ENCODE assay signal across 11 mouse cellular contexts in the genomic region with DNA sequence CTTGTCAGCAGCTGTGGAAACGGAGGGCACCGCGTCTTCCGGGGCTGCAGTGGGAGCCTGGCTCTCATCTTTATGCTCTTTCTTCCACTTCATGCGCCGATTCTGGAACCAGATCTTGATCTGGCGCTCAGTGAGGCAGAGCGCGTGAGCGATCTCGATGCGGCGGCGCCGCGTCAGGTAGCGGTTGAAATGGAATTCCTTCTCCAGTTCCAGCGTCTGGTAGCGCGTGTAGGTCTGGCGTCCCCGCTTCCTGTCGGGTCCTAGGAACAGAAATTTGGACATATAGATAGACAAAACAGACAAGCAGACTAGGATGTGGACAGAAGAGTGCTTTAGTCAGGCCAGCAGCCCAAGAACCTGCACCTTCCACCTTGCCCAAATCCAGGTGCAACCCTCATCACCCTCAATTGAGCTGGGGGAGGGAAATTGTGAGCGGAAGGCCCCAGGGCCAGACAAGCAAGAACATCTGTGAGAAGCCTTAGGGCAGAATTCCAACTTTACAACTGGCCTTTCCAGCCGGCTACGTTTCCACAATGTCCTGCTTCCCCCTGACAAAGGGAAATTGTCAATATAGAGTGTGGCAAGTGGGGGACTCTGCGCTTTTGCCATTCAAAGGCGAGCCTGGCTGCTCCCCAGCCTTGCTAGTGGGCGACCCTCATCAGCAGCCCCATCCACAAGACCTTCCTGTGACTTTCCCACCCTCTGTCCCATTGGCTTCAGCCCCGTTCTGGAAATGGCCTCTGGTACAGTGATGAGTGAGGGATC. TPM values are rescaled to one million over a fixed set of nuclear protein-coding genes. Genes with fewer than 3 reads are reported as not detected.
A peak's percentile ranks its signal among the peaks of the same experiment; 100 is the strongest.
DNase-seq lines count a peak whose midpoint lies in the region; ATAC-seq and TF ChIP-seq lines count a peak whose summit lies in the region.
"Had no signal": no experiment of that assay in that cellular context is flagged by ENCODE, and none has a peak within 500 bp of the region (broad histone marks: within the 10 kb centered on the region; RNA-seq: fewer than 3 reads in every experiment).

No protein-coding gene starts in this region.

- TF ChIP-seq EP300 in heart, postnatal 0 days (IDR thresholded peaks at IDR 0.05; ENCODE audit: low read depth): no peak

- H3K36me3 ChIP-seq in heart, postnatal 0 days (replicated peaks; ENCODE audit: control insufficient read depth, insufficient read depth, low read length): no peaks in the 10 kb centered on the region
- H3K36me3 ChIP-seq in embryonic facial prominence, embryonic 14.5 days (ENCODE audit: control insufficient read depth, insufficient read depth, low read length): no peaks in the 10 kb centered on the region
- no peaks in the 10 kb centered on the region for H3K36me3 ChIP-seq in neural tube, embryonic 12.5 days

- no peak overlapping the region for H3K27ac ChIP-seq in heart, postnatal 0 days (ENCODE audit: low read depth)
- H3K27ac ChIP-seq in embryonic facial prominence, embryonic 14.5 days (replicated peaks; ENCODE audit: low read depth, low read length): no peak overlapping the region
- H3K27ac ChIP-seq in neural tube, embryonic 12.5 days: peak overlapping the region; percentile 99
- H3K27ac ChIP-seq: liver, embryonic 14.5 days had no signal

- no peak overlapping the region for H3K4me2 ChIP-seq in heart, postnatal 0 days (ENCODE audit: low read depth, low read length)
- no peak overlapping the region for H3K4me2 ChIP-seq in embryonic facial prominence, embryonic 14.5 days (ENCODE audit: low read depth, low read length)
- H3K4me2 ChIP-seq in neural tube, embryonic 12.5 days (replicated peaks): peak overlapping the region; percentile 99

- no peak for TF ChIP-seq CTCF in heart, postnatal 0 days (IDR thresholded peaks at IDR 0.05; ENCODE audit: low read depth)

- H3K9ac ChIP-seq in heart, postnatal 0 days (replicated peaks; ENCODE audit: low read depth, low read length): no peak overlapping the region
- no peak overlapping the region for H3K9ac ChIP-seq in embryonic facial prominence, embryonic 14.5 days (ENCODE audit: low read depth, low read length)
- H3K9ac ChIP-seq in neural tube, embryonic 12.5 days: peak overlapping the region; percentile 100
- H3K9ac ChIP-seq: liver, embryonic 14.5 days had no signal

- 0 out of 2 replicates have a peak overlapping the region, but pooled peaks have one; percentile 7 for H3K4me3 ChIP-seq in heart, postnatal 0 days (ENCODE audit: low read depth, low read length)
- 0 out of 2 replicates have a peak overlapping the region, but pooled peaks have one; percentile 29 for H3K4me3 ChIP-seq in embryonic facial prominence, embryonic 14.5 days (ENCODE audit: low read depth, low read length)
- H3K4me3 ChIP-seq in neural tube, embryonic 12.5 days: peak overlapping the region; percentile 82

- peaks cover 100% of the 10 kb centered on the region for H3K27me3 ChIP-seq in heart, postnatal 0 days (ENCODE audit: control insufficient read depth, insufficient read depth, low read length)
- H3K27me3 ChIP-seq in embryonic facial prominence, embryonic 14.5 days (replicated peaks; ENCODE audit: control insufficient read depth, insufficient read depth, low read length): peaks cover 100% of the 10 kb centered on the region
- no peaks in the 10 kb centered on the region for H3K27me3 ChIP-seq in neural tube, embryonic 12.5 days (replicated peaks)
- H3K27me3 ChIP-seq: Patski had no signal

- no peak for DNase-seq in heart, postnatal 0 days (ENCODE audit: low spot score)
- no peak for DNase-seq in heart, adult 9 months (ENCODE audit: low spot score in 2 of 2)
- no peak for DNase-seq in embryonic facial prominence, embryonic 14.5 days (ENCODE audit: low spot score)
- DNase-seq in kidney, adult 8-10 months: peak; percentile 37 to 53
- no peak for DNase-seq in cerebellum, adult 11-12 months
- DNase-seq in retina, embryonic 14.5 days (ENCODE audit: low spot score): no peak

- ATAC-seq in heart, postnatal 0 days (ENCODE audit: insufficient read depth, low read depth): no peak
- ATAC-seq in embryonic facial prominence, embryonic 14.5 days (ENCODE audit: low read depth): no peak
- ATAC-seq in neural tube, embryonic 12.5 days (ENCODE audit: low FRiP score, low read depth): no peak
- no peak for ATAC-seq in monocyte, adult 5-6 weeks (replicated peaks; ENCODE audit: insufficient number of reproducible peaks, low FRiP score, low TSS enrichment, poor library complexity, severe bottlenecking)
- ATAC-seq: Patski had no signal

- H3K9me3 ChIP-seq in heart, postnatal 0 days (replicated peaks; ENCODE audit: control insufficient read depth, low read length): no peaks in the 10 kb centered on the region
- no peaks in the 10 kb centered on the region for H3K9me3 ChIP-seq in embryonic facial prominence, embryonic 14.5 days (ENCODE audit: control insufficient read depth, low read length)
- no peaks in the 10 kb centered on the region for H3K9me3 ChIP-seq in neural tube, embryonic 12.5 days

- no peaks in the 10 kb centered on the region for H3K4me1 ChIP-seq in heart, postnatal 0 days (ENCODE audit: control insufficient read depth, insufficient read depth)
- H3K4me1 ChIP-seq in embryonic facial prominence, embryonic 14.5 days (ENCODE audit: control insufficient read depth, insufficient read depth, low read length): peaks cover 7% of the 10 kb centered on the region; the same call in 1 of the 2 replicates
- H3K4me1 ChIP-seq in neural tube, embryonic 12.5 days: peaks cover 36% of the 10 kb centered on the region

- WGBS in heart, postnatal 0 days: 4% methylated on average over 30 of the region's 30 CpGs
- WGBS in embryonic facial prominence, embryonic 14.5 days: 2% methylated on average over 30 of the region's 30 CpGs
- under 1% methylated on average over 30 of the region's 30 CpGs for WGBS in neural tube, embryonic 12.5 days

RNA-seq across cellular contexts. Expression of a gene that starts 2.8 kb away (rescaled TPM):
- not detected in 2 replicates for total RNA-seq in heart, postnatal 0 days (2014; rRNA removed; ENCODE audit: low replicate concordance)
- polyA plus RNA-seq in heart, postnatal 0 days (2015; fragmentation: Nextera tagmentation; extraction: Ambion mirVana): not detected in 2 replicates
- not detected in 2 replicates for polyA plus RNA-seq in embryonic facial prominence, embryonic 14.5 days (2014; fragmentation: Nextera tagmentation; extraction: Ambion mirVana)
- polyA plus RNA-seq in neural tube, embryonic 12.5 days (2016; fragmentation: Nextera tagmentation; extraction: Ambion mirVana): not detected in 2 replicates
- total RNA-seq in monocyte, adult 5-6 weeks (2017): 5.6 TPM in 1 of 3 replicates, not detected in the others
- total RNA-seq: common myeloid progenitor, adult 5-6 weeks had no signal
- polyA plus RNA-seq: liver, embryonic 14.5 days had no signal

RNA-seq across cellular contexts. Expression of a gene that starts 2.8 kb away (rescaled TPM):
- 2.3 TPM in 1 of 2 replicates, not detected in the other for total RNA-seq in heart, postnatal 0 days (2014; rRNA removed; ENCODE audit: low replicate concordance)
- polyA plus RNA-seq in heart, postnatal 0 days (2015; fragmentation: Nextera tagmentation; extraction: Ambion mirVana): 0.36 and 0.37 TPM in 2 replicates
- polyA plus RNA-seq in embryonic facial prominence, embryonic 14.5 days (2014; fragmentation: Nextera tagmentation; extraction: Ambion mirVana): 2.8 TPM in 2 replicates
- 21.1 and 25.1 TPM in 2 replicates for polyA plus RNA-seq in neural tube, embryonic 12.5 days (2016; fragmentation: Nextera tagmentation; extraction: Ambion mirVana)
- 0.29 TPM in 1 of 3 replicates, not detected in the others for total RNA-seq in monocyte, adult 5-6 weeks (2017)

RNA-seq across cellular contexts. Expression of a gene that starts 5.7 kb away (rescaled TPM):
- not detected in 2 replicates for total RNA-seq in heart, postnatal 0 days (2014; rRNA removed; ENCODE audit: low replicate concordance)
- 0.07 and 0.38 TPM in 2 replicates for polyA plus RNA-seq in heart, postnatal 0 days (2015; fragmentation: Nextera tagmentation; extraction: Ambion mirVana)
- polyA plus RNA-seq in embryonic facial prominence, embryonic 14.5 days (2014; fragmentation: Nextera tagmentation; extraction: Ambion mirVana): 0.21 and 1.4 TPM in 2 replicates
- polyA plus RNA-seq in neural tube, embryonic 12.5 days (2016; fragmentation: Nextera tagmentation; extraction: Ambion mirVana): 81.2 and 102 TPM in 2 replicates
- total RNA-seq in monocyte, adult 5-6 weeks (2017): not detected in 3 replicates

RNA-seq across cellular contexts. Expression of a gene that starts 7.4 kb away (rescaled TPM):
- not detected in 2 replicates for total RNA-seq in heart, postnatal 0 days (2014; rRNA removed; ENCODE audit: low replicate concordance)
- polyA plus RNA-seq in heart, postnatal 0 days (2015; fragmentation: Nextera tagmentation; extraction: Ambion mirVana): not detected in 2 replicates
- 0.48 TPM in 1 of 2 replicates, not detected in the other for polyA plus RNA-seq in embryonic facial prominence, embryonic 14.5 days (2014; fragmentation: Nextera tagmentation; extraction: Ambion mirVana)
- polyA plus RNA-seq in neural tube, embryonic 12.5 days (2016; fragmentation: Nextera tagmentation; extraction: Ambion mirVana): 34.7 and 34.9 TPM in 2 replicates
- total RNA-seq in monocyte, adult 5-6 weeks (2017): not detected in 3 replicates
- total RNA-seq: common myeloid progenitor, adult 5-6 weeks had no signal
- polyA plus RNA-seq: liver, embryonic 14.5 days had no signal

RNA-seq across cellular contexts. Expression of a gene that starts 11.6 kb away (rescaled TPM):
- total RNA-seq in heart, postnatal 0 days (2014; rRNA removed; ENCODE audit: low replicate concordance): 3.5 TPM in 1 of 2 replicates, not detected in the other
- 0.36 and 0.65 TPM in 2 replicates for polyA plus RNA-seq in heart, postnatal 0 days (2015; fragmentation: Nextera tagmentation; extraction: Ambion mirVana)
- 2.4 and 3.3 TPM in 2 replicates for polyA plus RNA-seq in embryonic facial prominence, embryonic 14.5 days (2014; fragmentation: Nextera tagmentation; extraction: Ambion mirVana)
- polyA plus RNA-seq in neural tube, embryonic 12.5 days (2016; fragmentation: Nextera tagmentation; extraction: Ambion mirVana): 72.6 and 76.1 TPM in 2 replicates
- 0.39 TPM in 1 of 3 replicates, not detected in the others for total RNA-seq in monocyte, adult 5-6 weeks (2017)

Comparison
In these comparisons a context has a peak if more than half of its experiments do, and no peak if none do; other contexts are left out.
1. DNase-seq: peak in kidney, adult 8-10 months (2 of 2); none in heart, postnatal 0 days (single experiment), heart, adult 9 months (0 of 2), embryonic facial prominence, embryonic 14.5 days (single experiment), cerebellum, adult 11-12 months (single experiment) and retina, embryonic 14.5 days (single experiment).
2. H3K4me3 ChIP-seq: peak in every context shown above with its lines; median percentile 82 in neural tube, embryonic 12.5 days; 29 in embryonic facial prominence, embryonic 14.5 days; 7 in heart, postnatal 0 days.
3. RNA of a gene that starts 5.7 kb away (polyA plus RNA-seq): 81.2 to 102 TPM in neural tube, embryonic 12.5 days; 0.21 to 1.4 TPM in embryonic facial prominence, embryonic 14.5 days and 0.07 to 0.38 TPM in heart, postnatal 0 days; every median in the first group is over 10 times any median in the second.